Mouse (Mus musculus) heart, embryonic 10.5 days (tissue): ENCODE data around the gene Tmem131l. TPM values are rescaled to one million over a fixed set of nuclear protein-coding genes. Genes with fewer than 3 reads are reported as not detected.

ENCODE experiments used
- DNase-seq: peaks from one replicate; pipeline ENCODE4 v3.0.0-alpha.2; 2017; ENCODE audit warnings: low spot score
- H3K27ac ChIP-seq: fragments of 300-500 bp; sonication (generic); 2 replicates; pipeline ENCODE4 v1.5.1; 2016; ENCODE audit warnings: mild to moderate bottlenecking
- H3K27me3 ChIP-seq: fragments of 300-500 bp; sonication (generic); 2 replicates; pipeline ENCODE4 v1.6.1; 2016; ENCODE audit warnings: mild to moderate bottlenecking; ENCODE audit not compliant: poor library complexity, insufficient read depth, severe bottlenecking
- H3K36me3 ChIP-seq: fragments of 300-500 bp; sonication (generic); 2 replicates; pipeline ENCODE4 v1.6.1; 2016; ENCODE audit warnings: mild to moderate bottlenecking, moderate library complexity
- H3K4me1 ChIP-seq: fragments of 300-500 bp; sonication (generic); 2 replicates; pipeline ENCODE4 v1.6.1; 2016; ENCODE audit warnings: mild to moderate bottlenecking
- H3K4me3 ChIP-seq: fragments of 300-500 bp; sonication (generic); 2 replicates; pipeline ENCODE4 v1.5.1; 2016; ENCODE audit warnings: mild to moderate bottlenecking, moderate library complexity
- H3K9me3 ChIP-seq: fragments of 300-500 bp; sonication (generic); 2 replicates; pipeline ENCODE4 v1.6.1; 2016; ENCODE audit warnings: mild to moderate bottlenecking, moderate library complexity
- WGBS: fragments of 180-500 bp; shearing (Covaris S2); methylation state at CpG from one replicate; pipeline ENCODE4 v1.1.7; 2016; 5-methylcytosine and 5-hydroxymethylcytosine counted together
- polyA plus RNA-seq: library from polyadenylated mRNA; unstranded; fragments of >200 nt; fragmentation: Nextera tagmentation; extraction: Ambion mirVana; gene quantifications from 2 replicates; pipeline ENCODE4 v1.2.1, GENCODE M21; 2016

Gene Tmem131l
- polyA plus RNA-seq, 1 experiment from 2014 or later: 39.6 TPM

DNA sequence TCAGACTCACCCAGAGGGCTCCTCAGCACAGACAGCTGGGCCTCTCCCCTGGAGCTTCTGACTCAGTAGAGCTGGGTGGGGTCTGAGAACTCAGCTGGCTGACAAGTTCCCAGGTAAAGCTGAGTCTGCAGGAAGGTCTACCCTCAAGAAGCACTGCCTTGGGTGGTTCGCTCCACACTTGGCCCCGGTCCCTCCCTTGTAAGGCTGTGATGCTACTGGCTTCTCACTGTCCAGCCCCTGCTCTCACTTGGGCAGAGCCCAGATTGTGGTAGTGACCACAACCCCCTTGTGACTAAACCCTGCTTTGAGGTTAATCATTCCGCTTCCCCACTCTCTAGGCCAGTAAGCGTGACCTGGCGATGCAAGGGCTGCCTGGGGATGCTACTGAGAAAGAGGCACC is 17.3 kb downstream of the Tmem131l start:
- 70% methylated on average over 5 of the region's 5 CpGs for WGBS
- DNase-seq: peak; percentile 74
- H3K9me3 ChIP-seq: no peaks in the 10 kb centered on the region
- no peak overlapping the region for H3K4me3 ChIP-seq
- peaks cover 40% of the 10 kb centered on the region for H3K4me1 ChIP-seq
- peaks cover 6% of the 10 kb centered on the region; the same call in 1 of the 2 replicates for H3K36me3 ChIP-seq
- H3K27ac ChIP-seq: 0 out of 2 replicates have a peak overlapping the region, but pooled peaks have one; percentile 8
- H3K27me3 ChIP-seq: no peaks in the 10 kb centered on the region

DNA sequence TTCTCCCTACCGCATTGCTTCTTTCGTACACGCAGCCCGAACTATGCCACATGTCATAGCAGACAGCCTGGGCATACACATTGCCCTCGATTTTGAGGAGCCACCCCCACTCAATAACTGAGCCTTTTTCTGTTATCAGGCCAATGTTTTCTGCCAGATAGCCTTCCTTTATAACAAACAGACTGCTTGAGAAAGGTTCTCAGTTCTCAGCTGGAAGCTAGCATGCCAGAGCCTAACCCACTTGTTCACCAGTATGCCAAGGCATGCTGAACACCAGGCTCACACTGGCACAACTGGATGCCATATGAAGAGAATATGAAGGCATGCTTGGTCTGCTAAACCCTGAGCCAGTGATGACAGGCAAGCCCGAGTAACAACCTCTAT is 17.8 kb downstream of the Tmem131l start:
- H3K27me3 ChIP-seq: no peaks in the 10 kb centered on the region
- no peaks in the 10 kb centered on the region for H3K9me3 ChIP-seq
- no peak overlapping the region for H3K4me3 ChIP-seq
- no peak for DNase-seq
- peaks cover 8% of the 10 kb centered on the region; the same call in 1 of the 2 replicates for H3K36me3 ChIP-seq
- peaks cover 38% of the 10 kb centered on the region for H3K4me1 ChIP-seq
- WGBS: 75% methylated on average over 6 of the region's 6 CpGs
- H3K27ac ChIP-seq: no peak overlapping the region

DNA sequence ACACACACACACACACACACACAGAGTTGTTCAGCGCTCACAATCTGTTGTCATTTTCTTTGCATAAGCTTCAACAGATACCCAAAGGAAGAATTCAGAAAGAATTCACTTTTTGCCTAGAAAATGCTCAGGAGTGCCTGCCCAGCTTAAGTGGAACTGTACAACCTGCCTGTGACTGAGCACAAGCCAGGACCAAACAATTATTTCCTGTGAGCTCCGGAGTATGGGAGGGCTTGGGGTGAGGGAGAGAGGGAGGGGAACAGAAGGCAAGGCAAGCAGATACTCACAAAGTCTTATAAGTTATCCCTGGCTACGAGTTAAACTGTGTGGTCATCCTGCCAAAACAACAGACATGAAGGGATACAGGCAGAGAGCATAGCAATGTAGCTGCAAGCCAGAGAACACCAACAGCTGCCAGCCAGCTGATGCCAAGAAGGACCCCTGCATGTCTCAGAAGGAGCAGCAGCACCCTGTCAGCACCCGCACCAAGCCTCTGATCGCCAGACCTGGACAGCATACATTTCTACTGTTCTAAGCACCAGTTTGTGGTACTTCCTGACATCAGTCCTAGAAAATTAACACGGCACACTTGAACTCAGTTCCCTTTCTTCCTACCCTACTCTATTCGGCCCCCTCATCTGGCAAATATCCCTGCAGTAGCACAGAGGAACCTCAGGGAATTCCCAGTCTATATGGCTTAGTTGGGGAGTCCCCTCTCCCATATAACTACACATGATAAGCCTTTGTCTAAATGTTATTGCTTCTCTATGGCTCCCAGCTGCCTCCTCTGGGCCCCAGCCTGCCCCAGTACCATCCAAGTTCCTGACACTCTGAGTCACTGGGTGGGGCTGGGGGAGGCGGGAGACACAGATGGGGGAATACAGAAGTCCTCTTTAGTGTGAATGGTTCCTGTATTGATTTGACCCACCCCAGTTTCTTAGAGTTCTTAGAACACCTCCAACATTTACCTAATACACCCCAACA is 18.5 kb downstream of the Tmem131l start:
- Histone ChIP-seq H3K27ac (no peak overlapping the region), H3K9me3 (no peaks in the 10 kb centered on the region), H3K36me3 (peaks cover 9% of the 10 kb centered on the region; the same call in 1 of the 2 replicates), H3K4me3 (no peak overlapping the region), H3K4me1 (peaks cover 32% of the 10 kb centered on the region), H3K27me3 (no peaks in the 10 kb centered on the region)
- 66% methylated on average over 8 of the region's 8 CpGs for WGBS
- peak; percentile 71 for DNase-seq

DNA sequence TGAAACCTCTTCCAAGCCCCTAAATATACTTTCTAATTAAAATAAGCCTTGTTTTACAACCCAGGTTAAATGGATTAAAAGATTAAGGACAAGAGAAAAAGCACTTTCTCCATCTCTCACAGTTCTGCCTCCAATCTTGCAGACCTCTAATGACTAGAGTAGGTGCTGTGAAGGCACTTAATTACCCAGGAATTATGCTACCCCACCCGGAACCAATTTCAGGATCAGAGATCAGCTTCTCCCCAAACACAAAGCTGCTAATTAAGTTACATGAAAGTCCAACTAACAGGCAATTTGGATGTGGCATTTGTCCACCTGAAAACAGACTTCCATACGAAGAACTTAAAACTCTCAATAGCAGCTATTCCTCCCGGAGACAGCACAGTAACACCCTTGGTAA is 19.4 kb downstream of the Tmem131l start:
- H3K36me3 ChIP-seq: peaks cover 11% of the 10 kb centered on the region; the same call in 1 of the 2 replicates
- H3K9me3 ChIP-seq: no peaks in the 10 kb centered on the region
- H3K4me3 ChIP-seq: no peak overlapping the region
- no peak for DNase-seq
- WGBS: 67% methylated on average over 3 of the region's 3 CpGs
- no peak overlapping the region for H3K27ac ChIP-seq
- peaks cover 27% of the 10 kb centered on the region for H3K4me1 ChIP-seq
- H3K27me3 ChIP-seq: no peaks in the 10 kb centered on the region

DNA sequence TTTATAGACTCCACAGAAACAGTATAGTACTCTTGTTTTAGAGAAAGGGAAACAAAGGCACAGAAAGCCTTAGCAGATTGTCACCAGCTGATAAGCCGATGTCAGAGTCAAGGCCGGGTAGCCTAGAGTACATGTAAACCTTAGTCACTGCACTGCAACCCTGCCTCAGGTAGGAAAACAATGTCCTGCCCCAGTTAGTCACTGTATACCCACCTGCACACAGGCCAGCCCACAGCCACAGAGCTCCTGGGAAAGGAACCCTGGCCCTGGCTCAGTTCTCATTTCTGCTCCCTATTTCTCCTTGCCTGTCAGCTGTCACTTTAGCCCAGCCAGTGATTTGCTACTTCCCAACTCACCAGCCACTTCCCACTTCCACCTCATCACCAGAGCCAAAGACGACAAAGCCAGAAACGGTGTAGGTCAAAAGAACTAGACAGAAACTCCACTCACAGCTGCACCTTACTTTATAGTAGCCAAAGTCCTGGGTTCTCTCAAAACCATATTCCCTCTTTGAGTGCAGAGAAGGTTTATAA is 24.4 kb downstream of the Tmem131l start:
- no peaks in the 10 kb centered on the region for H3K27me3 ChIP-seq
- H3K9me3 ChIP-seq: no peaks in the 10 kb centered on the region
- H3K36me3 ChIP-seq: peaks cover 26% of the 10 kb centered on the region
- H3K27ac ChIP-seq: no peak overlapping the region
- H3K4me3 ChIP-seq: no peak overlapping the region
- DNase-seq: no peak
- H3K4me1 ChIP-seq: peaks cover 9% of the 10 kb centered on the region
- 79% methylated on average over 4 of the region's 4 CpGs for WGBS

DNA sequence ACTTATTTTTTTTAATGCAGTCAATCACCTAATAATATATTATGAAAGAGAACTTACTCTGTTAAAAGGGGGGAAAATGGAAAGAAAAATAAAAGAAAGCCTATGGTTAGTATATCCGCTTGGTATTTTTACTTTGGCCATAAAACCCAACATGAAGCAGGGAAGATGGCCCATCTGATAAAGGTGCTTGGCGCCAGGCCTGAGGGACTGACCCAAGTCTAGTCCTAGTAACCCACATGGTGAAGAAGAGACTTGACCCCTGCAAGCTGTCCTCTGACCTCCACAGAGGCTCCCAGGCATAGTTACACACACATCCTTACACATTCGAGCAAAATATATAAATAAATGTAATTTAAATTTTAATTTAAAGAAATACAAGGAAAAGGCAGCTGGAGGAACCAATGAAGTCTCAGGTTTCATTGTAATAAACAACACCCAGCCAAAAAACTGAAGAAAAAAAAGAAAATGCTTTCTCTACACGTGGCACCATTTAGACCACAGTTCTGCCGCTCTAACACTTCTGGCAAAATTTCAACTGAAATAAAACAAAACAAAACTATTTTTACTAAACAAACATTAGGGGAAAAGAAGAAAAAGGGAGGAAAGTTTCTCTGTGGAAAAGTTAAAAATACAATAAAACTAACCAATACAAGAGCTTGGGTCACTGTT is 28.8 kb downstream of the Tmem131l start:
- WGBS: 84% methylated on average over 5 of the region's 5 CpGs
- Histone ChIP-seq H3K36me3 (peaks cover 15% of the 10 kb centered on the region), H3K4me1 (peaks cover 6% of the 10 kb centered on the region; the same call in 1 of the 2 replicates), H3K9me3 (no peaks in the 10 kb centered on the region), H3K27me3 (no peaks in the 10 kb centered on the region), H3K4me3 (no peak overlapping the region), H3K27ac (no peak overlapping the region)
- DNase-seq: no peak

DNA sequence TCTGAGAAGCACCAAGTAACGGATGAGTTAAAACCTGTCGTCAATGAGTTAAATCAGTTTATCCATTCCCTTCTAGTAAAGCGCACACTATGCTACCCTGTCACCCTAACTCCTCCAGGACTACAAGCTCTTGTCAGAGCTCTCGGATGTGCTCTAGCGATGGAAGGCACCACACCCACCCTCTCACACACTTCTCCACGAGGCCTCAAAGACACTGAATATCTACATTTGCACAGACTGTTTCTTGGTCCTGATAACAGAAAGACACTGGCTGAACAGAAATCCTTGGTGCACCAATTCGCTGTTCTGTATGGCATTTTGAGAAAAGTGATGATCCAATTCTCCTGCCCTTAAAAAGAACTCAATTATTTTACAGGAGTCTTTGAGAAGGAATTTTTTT is 34.0 kb downstream of the Tmem131l start:
- H3K27ac ChIP-seq: no peak overlapping the region
- H3K9me3 ChIP-seq: no peaks in the 10 kb centered on the region
- H3K36me3 ChIP-seq: no peaks in the 10 kb centered on the region
- DNase-seq: no peak
- H3K4me1 ChIP-seq: 0 out of 2 replicates have a peak, but pooled peaks cover 8% of the 10 kb centered on the region
- no peaks in the 10 kb centered on the region for H3K27me3 ChIP-seq
- H3K4me3 ChIP-seq: no peak overlapping the region
- 75% methylated on average over 7 of the region's 7 CpGs for WGBS

DNA sequence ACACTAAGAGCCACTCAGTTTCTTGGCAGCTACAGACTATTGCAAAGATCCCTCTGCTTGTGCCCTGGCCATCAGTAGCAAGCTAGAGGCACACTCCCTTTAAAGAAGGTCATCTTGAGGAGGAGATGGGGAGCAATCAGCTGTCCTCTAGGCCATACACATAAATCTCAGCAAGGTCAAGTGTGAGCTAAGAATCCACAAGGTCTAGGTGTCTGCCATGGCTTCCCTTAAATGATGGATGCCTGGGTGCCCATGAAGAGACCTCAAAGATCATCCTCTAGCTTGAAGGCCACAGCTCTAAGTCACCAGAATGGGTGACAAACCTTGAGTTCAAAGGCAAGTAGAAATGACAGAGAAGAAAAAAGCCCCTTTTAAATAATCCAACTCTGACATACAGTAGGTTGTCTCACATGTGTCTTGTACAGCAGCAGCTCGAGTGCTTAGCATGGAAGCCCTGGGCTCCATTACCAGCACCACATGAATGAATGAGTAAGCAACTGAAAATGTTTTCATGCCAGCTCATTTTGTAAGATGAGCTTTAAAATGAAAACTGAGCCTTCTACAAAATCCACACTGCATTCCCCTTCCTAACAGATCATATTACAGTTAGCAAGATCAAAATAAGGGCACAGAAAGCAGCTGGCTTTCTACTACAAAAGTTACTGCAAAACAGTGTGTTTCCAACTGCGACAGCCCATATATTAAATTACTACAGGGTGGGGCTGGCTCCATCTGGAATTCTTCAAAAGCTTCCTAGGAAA is 35.5 kb downstream of the Tmem131l start:
- H3K4me3 ChIP-seq: no peak overlapping the region
- DNase-seq: no peak
- 80% methylated on average over 2 of the region's 2 CpGs for WGBS
- H3K36me3 ChIP-seq: no peaks in the 10 kb centered on the region
- no peaks in the 10 kb centered on the region for H3K9me3 ChIP-seq
- no peaks in the 10 kb centered on the region for H3K27me3 ChIP-seq
- H3K27ac ChIP-seq: no peak overlapping the region
- H3K4me1 ChIP-seq: 0 out of 2 replicates have a peak, but pooled peaks cover 8% of the 10 kb centered on the region

DNA sequence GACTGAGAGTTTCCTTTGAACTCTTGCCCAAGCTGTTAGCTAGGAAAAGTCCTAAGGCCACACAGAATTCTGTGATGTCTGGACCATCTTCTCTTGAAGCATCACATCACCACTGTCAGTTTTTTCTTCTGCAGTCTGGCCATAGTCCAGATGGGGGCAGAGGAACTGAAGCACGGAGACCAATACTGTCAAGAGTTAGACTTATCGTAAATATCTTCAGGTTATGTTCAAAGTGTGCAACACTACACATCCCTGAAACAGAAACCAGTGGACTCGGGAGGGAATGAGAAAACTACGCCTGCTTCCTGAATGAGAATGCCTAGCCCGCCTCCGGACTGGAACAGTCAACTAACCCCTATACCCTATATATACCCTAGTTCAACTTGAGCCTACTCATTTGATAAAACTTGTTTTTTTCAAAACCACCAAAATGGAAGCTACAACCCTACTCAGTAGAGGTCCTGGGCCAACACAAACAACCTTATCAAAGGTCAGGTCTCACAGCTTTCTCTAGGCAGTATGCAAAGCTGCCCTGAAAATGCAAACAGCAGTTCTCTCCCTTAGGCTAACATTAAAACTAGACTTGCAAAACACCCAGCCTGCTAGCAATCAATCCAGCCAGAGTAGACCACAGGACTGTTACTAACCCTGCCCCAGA is 37.4 kb downstream of the Tmem131l start:
- 0 out of 2 replicates have a peak, but pooled peaks cover 8% of the 10 kb centered on the region for H3K4me1 ChIP-seq
- no peak overlapping the region for H3K4me3 ChIP-seq
- no peaks in the 10 kb centered on the region for H3K36me3 ChIP-seq
- no peak for DNase-seq
- no peak overlapping the region for H3K27ac ChIP-seq
- no peaks in the 10 kb centered on the region for H3K9me3 ChIP-seq
- no peaks in the 10 kb centered on the region for H3K27me3 ChIP-seq
- 82% methylated on average over 6 of the region's 6 CpGs for WGBS

DNA sequence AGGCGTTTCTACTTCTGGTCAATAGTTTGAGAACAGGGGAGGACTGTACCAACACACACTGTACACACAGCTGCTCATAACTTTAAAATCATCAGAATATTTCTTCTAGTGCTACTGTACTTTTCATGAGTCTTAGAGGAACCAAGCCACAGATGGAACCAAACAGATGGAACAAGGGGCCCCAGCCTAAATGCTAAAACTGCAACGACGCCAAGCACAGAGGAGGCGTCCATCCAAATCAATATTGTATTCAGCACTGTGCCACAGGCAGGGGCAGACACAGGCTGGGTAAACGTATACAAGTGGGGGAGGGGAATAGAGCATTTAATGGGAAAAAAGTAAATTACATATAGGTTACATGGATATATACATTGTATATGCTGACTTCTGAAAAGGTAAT is 42.4 kb downstream of the Tmem131l start:
- peaks cover 46% of the 10 kb centered on the region for H3K4me1 ChIP-seq

DNA sequence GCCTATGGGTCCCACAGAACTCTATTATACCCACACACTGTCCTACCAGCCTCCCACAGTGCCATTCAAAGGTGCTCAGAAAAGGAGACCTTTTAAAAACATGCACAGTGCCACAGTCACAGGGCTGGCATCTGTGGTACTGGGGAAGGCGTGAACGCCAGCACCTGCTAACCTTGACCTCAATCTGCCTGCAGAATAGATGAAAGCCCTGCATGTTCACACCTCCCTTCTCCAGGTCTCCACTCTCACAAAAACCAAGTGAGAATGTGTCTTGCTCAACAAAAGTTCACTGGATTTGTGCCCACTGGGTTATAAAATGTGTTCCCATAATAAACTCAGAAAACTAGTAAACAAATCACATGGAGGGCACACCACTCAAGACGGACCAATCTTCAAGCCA is 42.9 kb downstream of the Tmem131l start:
- no peak for DNase-seq
- WGBS: 82% methylated on average over 3 of the region's 3 CpGs
- H3K4me1 ChIP-seq: peaks cover 46% of the 10 kb centered on the region
- no peak overlapping the region for H3K27ac ChIP-seq
- H3K27me3 ChIP-seq: no peaks in the 10 kb centered on the region
- H3K36me3 ChIP-seq: no peaks in the 10 kb centered on the region
- no peaks in the 10 kb centered on the region for H3K9me3 ChIP-seq
- no peak overlapping the region for H3K4me3 ChIP-seq

More for the DNA sequence above, 42.4 kb downstream of the Tmem131l start:
- DNase-seq: no peak
- Histone ChIP-seq H3K4me3 (no peak overlapping the region), H3K27ac (no peak overlapping the region), H3K27me3 (no peaks in the 10 kb centered on the region), H3K36me3 (no peaks in the 10 kb centered on the region), H3K9me3 (no peaks in the 10 kb centered on the region)
- 83% methylated on average over 5 of the region's 5 CpGs for WGBS

DNA sequence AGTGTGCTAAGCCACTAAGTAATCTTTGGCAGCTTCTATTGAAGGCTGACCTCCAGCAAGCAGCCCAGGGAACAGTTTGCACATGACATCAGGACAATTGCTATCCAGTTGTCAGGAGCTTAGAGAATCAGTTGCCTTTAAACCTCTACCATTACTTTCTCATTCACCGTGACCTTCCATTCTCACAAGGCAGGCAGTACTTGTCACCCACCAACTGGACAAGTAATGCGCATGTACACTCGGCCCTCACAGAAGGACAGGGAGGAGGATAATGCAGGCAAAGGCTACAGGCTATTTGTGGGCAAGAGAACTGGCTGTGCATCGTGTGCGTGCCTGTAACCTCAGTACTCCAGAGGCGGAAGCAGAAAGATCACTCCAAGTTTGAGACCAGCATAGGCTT is 43.9 kb downstream of the Tmem131l start:
- Histone ChIP-seq H3K4me1 (peaks cover 42% of the 10 kb centered on the region), H3K27ac (no peak overlapping the region; the same call in 1 of the 2 replicates), H3K4me3 (no peak overlapping the region), H3K9me3 (no peaks in the 10 kb centered on the region), H3K36me3 (no peaks in the 10 kb centered on the region), H3K27me3 (no peaks in the 10 kb centered on the region)
- 78% methylated on average over 6 of the region's 6 CpGs for WGBS
- DNase-seq: no peak
